Mouse (Mus musculus) thymus, adult 2 months (tissue): ENCODE measurements around the gene Ano1.

Experiments used
- CTCF ChIP-seq: fragments of 200-500 bp; IDR thresholded peaks from 2 replicates; pipeline ENCODE4 v1.5.1; 2012; ENCODE audit warnings: mild to moderate bottlenecking, control low read depth, low read length, moderate library complexity, borderline replicate concordance; ENCODE audit not compliant: control insufficient read depth, poor library complexity, insufficient read depth; ENCODE audit errors: extremely low read depth
- POLR2A ChIP-seq: fragments of 200-500 bp; IDR thresholded peaks from 2 replicates; pipeline ENCODE4 v1.6.1; 2012; ENCODE audit warnings: mild to moderate bottlenecking, low read length, control low read depth, moderate library complexity; ENCODE audit not compliant: control insufficient read depth, poor library complexity, insufficient read depth; ENCODE audit errors: extremely low read depth

GRCm38 (mm10) chr7:144612351-144612750, 139.4 kb downstream of the Ano1 start:
- no peak for TF ChIP-seq POLR2A
- no peak for TF ChIP-seq CTCF
